Mouse (Mus musculus) central nervous system, embryonic 14 days (tissue): Measurements from ENCODE around the gene Tas2r137. TPM values are rescaled to one million over a fixed set of nuclear protein-coding genes. Genes with fewer than 3 reads are reported as not detected.

Experiments
- polyA plus RNA-seq: library from polyadenylated mRNA; depleted of rRNA; stranded (reverse); fragments of >200 nt; gene quantifications from 2 replicates; pipeline ENCODE4 v1.2.3, GENCODE M21; 2012; rRNA removed

Tas2r137 gene
- polyA plus RNA-seq, result 0.20 and 0.33 TPM in 2 replicates

DNA sequence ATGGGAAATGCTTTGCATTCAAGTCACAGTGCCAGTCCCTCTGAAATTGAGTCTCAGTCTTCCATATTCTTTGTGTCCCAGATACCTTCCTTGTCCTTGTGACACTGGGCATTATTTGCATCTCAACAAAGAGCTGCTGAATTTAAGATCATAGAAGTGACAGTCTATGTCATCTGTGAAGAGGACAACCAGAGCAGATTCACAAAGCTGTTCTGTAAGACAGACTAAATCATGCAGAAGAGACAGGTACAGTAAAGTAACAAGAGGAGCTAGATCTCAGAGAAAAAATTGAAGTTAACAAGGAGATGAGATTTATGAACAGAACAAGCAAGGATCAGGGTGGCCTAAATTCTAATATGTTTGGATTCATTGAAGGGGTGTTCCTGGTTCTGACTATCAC lies at the start of gene Tas2r137:
Gene Tas2r137 (plus strand): TSS at position 301 of the 400 bp plus-strand sequence.

DNA sequence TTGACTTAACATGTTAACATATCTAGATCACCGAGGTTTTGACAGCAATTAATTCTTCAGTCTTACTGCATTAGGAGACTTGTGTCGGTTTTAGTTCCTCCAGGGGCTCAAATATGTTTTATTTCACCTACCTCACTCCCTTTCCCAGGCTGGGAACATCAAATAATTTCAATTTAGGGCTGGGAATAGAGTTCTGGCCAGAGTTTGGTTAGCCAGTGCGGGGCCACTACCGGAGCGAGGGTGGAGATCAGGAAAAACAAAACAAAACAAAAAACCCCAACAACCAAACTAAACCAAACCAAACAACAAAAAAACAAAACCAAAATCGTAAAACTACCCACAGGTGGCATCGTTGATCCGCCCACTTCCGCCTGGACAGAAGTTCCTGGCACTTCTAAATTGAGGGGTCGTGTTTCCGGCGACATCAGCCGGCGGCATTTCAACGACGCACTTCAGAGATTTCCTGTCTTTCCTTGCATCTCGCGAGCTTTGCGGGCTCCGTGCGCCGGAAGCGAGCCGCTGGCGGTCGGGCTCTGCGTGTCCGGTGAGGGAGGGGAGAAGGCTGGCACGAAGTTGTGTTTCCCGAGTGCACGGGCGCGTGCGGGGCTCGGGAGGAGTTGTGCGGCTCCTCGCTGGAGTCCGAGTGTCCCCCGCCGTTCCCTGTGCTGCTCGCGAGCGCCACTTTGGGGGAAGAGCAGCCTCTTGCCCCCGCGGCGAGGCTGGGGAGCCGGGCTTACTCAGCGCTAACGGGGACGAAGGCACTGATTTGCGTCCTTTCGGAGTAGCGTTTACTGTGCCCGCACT lies 19.9 kb upstream of the Tas2r137 start, which contains the start of gene Ssbp1:
Gene Ssbp1 (plus strand): TSS at position 437 of the 804 bp plus-strand sequence.

DNA sequence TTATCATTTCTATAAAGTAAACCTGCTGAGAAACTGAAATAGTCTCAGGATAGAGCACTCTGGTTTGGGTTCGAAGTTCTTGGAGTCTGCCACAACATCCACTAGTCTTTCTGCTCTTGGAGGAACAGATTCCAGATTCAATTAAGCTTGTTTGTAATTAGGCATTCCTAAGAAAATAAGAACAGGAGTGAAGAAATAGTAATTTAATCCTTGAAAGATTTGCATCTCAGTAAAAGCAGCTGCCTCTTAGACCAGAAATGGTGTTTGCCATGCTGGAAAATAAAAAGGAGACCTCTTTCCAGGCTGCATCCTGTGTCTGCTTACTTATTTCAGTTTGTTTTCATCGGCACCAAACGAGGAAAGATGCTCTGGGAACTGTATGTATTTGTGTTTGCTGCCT lies 2.2 kb downstream of the Tas2r137 start, which contains the start of gene Tas2r108:
Gene Tas2r108 (plus strand): TSS at position 301 of the 400 bp plus-strand sequence.

DNA sequence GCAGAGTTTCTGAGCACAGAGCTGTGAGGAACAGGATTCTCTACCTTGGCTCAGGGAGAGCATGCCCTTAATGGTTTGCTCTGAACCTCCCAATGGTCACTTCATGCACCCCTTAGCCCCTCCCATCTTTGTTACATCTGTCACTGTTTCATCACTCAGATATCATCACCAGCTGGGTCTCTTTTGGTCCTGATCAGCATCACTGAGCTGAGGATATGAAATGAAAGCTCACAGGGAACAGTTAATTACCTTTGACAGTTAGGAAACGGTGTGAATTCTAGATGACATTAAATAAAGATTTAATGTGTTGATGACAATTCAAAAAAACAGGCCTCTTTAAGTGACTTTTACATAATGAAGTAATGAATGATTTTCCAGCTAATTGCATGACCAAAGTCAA lies 28.4 kb downstream of the Tas2r137 start, which contains the start of gene Prss37:
Gene Prss37 (minus strand): TSS at position 101 of the 400 bp plus-strand sequence.

Other genes starting within 250 kb of the Tas2r137 start
- gene Agk, start 166.1 kb upstream of the Tas2r137 start, polyA plus RNA-seq, result 34.5 and 35.1 TPM in 2 replicates
- gene E330009J07Rik, start 55.1 kb upstream of the Tas2r137 start, polyA plus RNA-seq, result 18.8 and 28.8 TPM in 2 replicates
- 0.11 and 0.13 TPM in 2 replicates for gene Wee2, start 52.1 kb upstream of the Tas2r137 start, polyA plus RNA-seq
- 100 and 110 TPM in 2 replicates for gene Ssbp1, start 19.9 kb upstream of the Tas2r137 start, polyA plus RNA-seq
- 0.44 and 0.63 TPM in 2 replicates for gene Tas2r108, start 2.3 kb downstream of the Tas2r137 start, polyA plus RNA-seq
- 0.14 TPM in 1 of 2 replicates, not detected in the other for gene Prss37, start 28.3 kb downstream of the Tas2r137 start, polyA plus RNA-seq
- not detected in 2 replicates for gene Olfr461, start 63.8 kb downstream of the Tas2r137 start, polyA plus RNA-seq
- 0.16 and 0.18 TPM in 2 replicates for gene Olfr460, start 78.3 kb downstream of the Tas2r137 start, polyA plus RNA-seq
- 0.84 and 0.91 TPM in 2 replicates for gene Clec5a, start 94.6 kb downstream of the Tas2r137 start, polyA plus RNA-seq
- not detected in 2 replicates for gene Tas2r138, start 122.1 kb downstream of the Tas2r137 start, polyA plus RNA-seq
- 0.05 and 0.10 TPM in 2 replicates for gene Mgam, start 137.6 kb downstream of the Tas2r137 start, polyA plus RNA-seq